Mouse (Mus musculus): ENCODE results near the gene Zfp110. TPM values are rescaled to one million over a fixed set of nuclear protein-coding genes. Genes with fewer than 3 reads are reported as not detected.
A peak's percentile ranks its signal among the peaks of the same experiment; 100 is the strongest.
"Not testable (repeated sequence)": the region's sequence is repeated elsewhere in the genome, so short reads cannot be mapped to it uniquely, and the experiment has no call there.

Zfp110 gene
- 45.5 and 46.4 TPM in 2 replicates for polyA plus RNA-seq (2015; fragmentation: Nextera tagmentation; extraction: Ambion mirVana)

- WGBS, result 2% methylated on average over 47 of the region's 47 CpGs
- ATAC-seq (ENCODE audit: low read depth), result peak; percentile 99
- Histone ChIP-seq H3K27me3 (ENCODE audit: control insufficient read depth, insufficient read depth, low read depth, low read length) (no peaks in the 10 kb centered on the region), H3K9ac (ENCODE audit: low read length) (peak within 1 kb of the TSS; percentile 80), H3K4me1 (replicated peaks; ENCODE audit: control insufficient read depth, insufficient read depth, low read length) (no peaks in the 10 kb centered on the region; the same call in 1 of the 2 replicates), H3K36me3 (ENCODE audit: control insufficient read depth, insufficient read depth, low read length) (peaks cover 33% of the 10 kb centered on the region), H3K4me3 (ENCODE audit: low read length) (peak within 1 kb of the TSS; percentile 75), H3K27ac (ENCODE audit: low read length) (peak within 1 kb of the TSS; percentile 84), H3K4me2 (ENCODE audit: low read depth, low read length) (peak within 1 kb of the TSS; percentile 77), H3K9me3 (ENCODE audit: control insufficient read depth, low read length) (peaks cover 25% of the 10 kb centered on the region)
Observed at GRCm38 (mm10) chr7:12834162-12835120, at the start of gene Zfp110. TSS of gene Zfp110 (plus strand) at chr7:12834761.

GRCm38 (mm10) chr7:12787333-12787732, 47.2 kb upstream of the Zfp110 start:
- 63% methylated on average over 6 of the region's 6 CpGs for WGBS

GRCm38 (mm10) chr7:12788025-12788424, 46.5 kb upstream of the Zfp110 start:
- Histone ChIP-seq H3K27me3 (ENCODE audit: control insufficient read depth, insufficient read depth, low read depth, low read length) (no peaks in the 10 kb centered on the region), H3K9me3 (ENCODE audit: control insufficient read depth, low read length) (no peaks in the 10 kb centered on the region), H3K4me1 (replicated peaks; ENCODE audit: control insufficient read depth, insufficient read depth, low read length) (no peaks in the 10 kb centered on the region), H3K27ac (ENCODE audit: low read length) (no peak overlapping the region), H3K4me3 (ENCODE audit: low read length) (no peak overlapping the region), H3K4me2 (ENCODE audit: low read depth, low read length) (no peak overlapping the region), H3K9ac (ENCODE audit: low read length) (no peak overlapping the region), H3K36me3 (ENCODE audit: control insufficient read depth, insufficient read depth, low read length) (no peaks in the 10 kb centered on the region)
- ATAC-seq (ENCODE audit: low read depth), result no peak
- 33% methylated on average over 5 of the region's 5 CpGs for WGBS

More at GRCm38 (mm10) chr7:12787333-12787732, 47.2 kb upstream of the Zfp110 start:
- Histone ChIP-seq H3K27me3 (ENCODE audit: control insufficient read depth, insufficient read depth, low read depth, low read length) (no peaks in the 10 kb centered on the region), H3K36me3 (ENCODE audit: control insufficient read depth, insufficient read depth, low read length) (no peaks in the 10 kb centered on the region), H3K4me2 (ENCODE audit: low read depth, low read length) (no peak overlapping the region), H3K9me3 (ENCODE audit: control insufficient read depth, low read length) (no peaks in the 10 kb centered on the region), H3K4me3 (ENCODE audit: low read length) (no peak overlapping the region), H3K4me1 (replicated peaks; ENCODE audit: control insufficient read depth, insufficient read depth, low read length) (no peaks in the 10 kb centered on the region), H3K27ac (ENCODE audit: low read length) (no peak overlapping the region), H3K9ac (ENCODE audit: low read length) (no peak overlapping the region)
- ATAC-seq (ENCODE audit: low read depth), result no peak

GRCm38 (mm10) chr7:12792624-12793023, 41.9 kb upstream of the Zfp110 start:
- not testable (repeated sequence) for H3K27me3 ChIP-seq (ENCODE audit: control insufficient read depth, insufficient read depth, low read depth, low read length); H3K9me3 ChIP-seq (ENCODE audit: control insufficient read depth, low read length); H3K27ac ChIP-seq (ENCODE audit: low read length); ATAC-seq (ENCODE audit: low read depth); H3K36me3 ChIP-seq (ENCODE audit: control insufficient read depth, insufficient read depth, low read length); H3K4me2 ChIP-seq (ENCODE audit: low read depth, low read length); H3K4me1 ChIP-seq (replicated peaks; ENCODE audit: control insufficient read depth, insufficient read depth, low read length); H3K4me3 ChIP-seq (ENCODE audit: low read length); H3K9ac ChIP-seq (ENCODE audit: low read length)
- WGBS, result 80% methylated on average over 11 of the region's 11 CpGs

GRCm38 (mm10) chr7:12797971-12798370, 36.6 kb upstream of the Zfp110 start:
- Histone ChIP-seq H3K4me2 (ENCODE audit: low read depth, low read length) (no peak overlapping the region), H3K4me1 (replicated peaks; ENCODE audit: control insufficient read depth, insufficient read depth, low read length) (peaks cover 3% of the 10 kb centered on the region), H3K9ac (ENCODE audit: low read length) (no peak overlapping the region), H3K4me3 (ENCODE audit: low read length) (no peak overlapping the region), H3K9me3 (ENCODE audit: control insufficient read depth, low read length) (peaks cover 3% of the 10 kb centered on the region; the same call in 1 of the 2 replicates), H3K36me3 (ENCODE audit: control insufficient read depth, insufficient read depth, low read length) (peaks cover 7% of the 10 kb centered on the region; the same call in 1 of the 2 replicates), H3K27ac (ENCODE audit: low read length) (no peak overlapping the region), H3K27me3 (ENCODE audit: control insufficient read depth, insufficient read depth, low read depth, low read length) (no peaks in the 10 kb centered on the region)
- no peak for ATAC-seq (ENCODE audit: low read depth)
- 63% methylated on average over 2 of the region's 2 CpGs for WGBS

- Histone ChIP-seq H3K4me3 (ENCODE audit: low read length) (no peak overlapping the region), H3K27me3 (ENCODE audit: control insufficient read depth, insufficient read depth, low read depth, low read length) (no peaks in the 10 kb centered on the region), H3K27ac (ENCODE audit: low read length) (no peak overlapping the region), H3K4me1 (replicated peaks; ENCODE audit: control insufficient read depth, insufficient read depth, low read length) (peaks cover 9% of the 10 kb centered on the region), H3K36me3 (ENCODE audit: control insufficient read depth, insufficient read depth, low read length) (peaks cover 7% of the 10 kb centered on the region; the same call in 1 of the 2 replicates), H3K4me2 (ENCODE audit: low read depth, low read length) (no peak overlapping the region), H3K9ac (ENCODE audit: low read length) (no peak overlapping the region), H3K9me3 (ENCODE audit: control insufficient read depth, low read length) (peaks cover 3% of the 10 kb centered on the region; the same call in 1 of the 2 replicates)
- no peak for ATAC-seq (ENCODE audit: low read depth)
- 76% methylated on average over 1 of the region's 1 CpGs for WGBS
Observed at GRCm38 (mm10) chr7:12799554-12799953, 35.0 kb upstream of the Zfp110 start.

GRCm38 (mm10) chr7:12802866-12803726, 31.5 kb upstream of the Zfp110 start, which contains the start of gene Zscan18:
TSS of gene Zscan18 (minus strand) at chr7:12803635.
- peaks cover 9% of the 10 kb centered on the region for H3K4me1 ChIP-seq (replicated peaks; ENCODE audit: control insufficient read depth, insufficient read depth, low read length)
- peak within 1 kb of the TSS; percentile 43; the same call in 1 of the 2 replicates for H3K27ac ChIP-seq (ENCODE audit: low read length)
- H3K27me3 ChIP-seq (ENCODE audit: control insufficient read depth, insufficient read depth, low read depth, low read length), result no peaks in the 10 kb centered on the region
- peak within 1 kb of the TSS; percentile 63 for H3K4me3 ChIP-seq (ENCODE audit: low read length)
- H3K9me3 ChIP-seq (ENCODE audit: control insufficient read depth, low read length), result peaks cover under 1% of the 10 kb centered on the region; the same call in 1 of the 2 replicates
- H3K9ac ChIP-seq (ENCODE audit: low read length), result peak within 1 kb of the TSS; percentile 78
- WGBS, result 4% methylated on average over 31 of the region's 31 CpGs
- peak within 1 kb of the TSS; percentile 96 for H3K4me2 ChIP-seq (ENCODE audit: low read depth, low read length)
- peak; percentile 95 for ATAC-seq (ENCODE audit: low read depth)
- H3K36me3 ChIP-seq (ENCODE audit: control insufficient read depth, insufficient read depth, low read length), result peaks cover 15% of the 10 kb centered on the region

- Histone ChIP-seq H3K9me3 (ENCODE audit: control insufficient read depth, low read length) (peaks cover 6% of the 10 kb centered on the region; the same call in 1 of the 2 replicates), H3K9ac (ENCODE audit: low read length) (peak overlapping the region; percentile 78), H3K4me1 (replicated peaks; ENCODE audit: control insufficient read depth, insufficient read depth, low read length) (peaks cover 9% of the 10 kb centered on the region), H3K4me2 (ENCODE audit: low read depth, low read length) (peak overlapping the region; percentile 96), H3K36me3 (ENCODE audit: control insufficient read depth, insufficient read depth, low read length) (peaks cover 21% of the 10 kb centered on the region), H3K27ac (ENCODE audit: low read length) (peak overlapping the region; percentile 43; the same call in 1 of the 2 replicates), H3K4me3 (ENCODE audit: low read length) (peak overlapping the region; percentile 63), H3K27me3 (ENCODE audit: control insufficient read depth, insufficient read depth, low read depth, low read length) (no peaks in the 10 kb centered on the region)
- under 1% methylated on average over 16 of the region's 16 CpGs for WGBS
- ATAC-seq (ENCODE audit: low read depth), result no peak
Observed at GRCm38 (mm10) chr7:12803727-12804071, 30.9 kb upstream of the Zfp110 start.

All from lung, embryonic 16.5 days (tissue).